Mouse (Mus musculus) leukemia stem cell, adult 10-12 weeks (primary cell): ENCODE measurements around the gene Gm20850. TPM values are rescaled to one million over a fixed set of nuclear protein-coding genes. Genes with fewer than 3 reads are reported as not detected.

Experiments
- polyA plus RNA-seq: library from polyadenylated mRNA; stranded (reverse); fragments of >175 nt; gene quantifications from 2 replicates; pipeline ENCODE4 v1.2.3, GENCODE M21; 2012; ENCODE audit warnings: low replicate concordance

The Gm20850 gene
- not detected in 2 replicates for polyA plus RNA-seq

DNA sequence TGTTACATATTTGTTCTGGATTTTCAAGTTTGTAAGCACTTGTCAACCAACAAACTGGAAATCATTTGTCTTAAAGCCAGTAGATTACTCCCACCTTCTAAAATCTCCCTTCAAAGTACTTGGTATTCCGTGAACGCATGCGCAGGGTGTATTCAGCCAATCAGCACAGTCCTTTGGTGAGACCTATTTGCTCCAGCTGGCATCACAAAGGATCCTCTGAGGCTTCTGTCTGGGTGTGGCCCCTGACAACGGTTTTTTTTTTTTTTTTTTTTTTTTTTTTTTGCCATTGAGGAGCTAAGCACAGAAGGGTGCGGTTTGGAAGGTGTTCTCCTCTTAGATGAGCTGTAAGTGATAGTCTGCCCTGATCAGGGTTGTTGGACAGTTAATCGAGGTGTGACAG lies at the start of gene Gm20850:
Gene Gm20850 (plus strand): TSS at position 301 of the 400 bp plus-strand sequence.

